Mouse (Mus musculus) naive thymus-derived CD4-positive, alpha-beta T cell, adult 2 months (primary cell): ENCODE results near the gene Rpap3.

Source experiments
- DNase-seq: peaks from one replicate; pipeline ENCODE4 v3.0.0-alpha.2; 2011; ENCODE audit warnings: low read depth

The Rpap3 gene

GRCm38 (mm10) chr15:97705211-97706050, at the start of gene Rpap3:
Gene Rpap3 (minus strand): TSS chr15:97705825.
- DNase-seq, result peak; percentile 84

DNA sequence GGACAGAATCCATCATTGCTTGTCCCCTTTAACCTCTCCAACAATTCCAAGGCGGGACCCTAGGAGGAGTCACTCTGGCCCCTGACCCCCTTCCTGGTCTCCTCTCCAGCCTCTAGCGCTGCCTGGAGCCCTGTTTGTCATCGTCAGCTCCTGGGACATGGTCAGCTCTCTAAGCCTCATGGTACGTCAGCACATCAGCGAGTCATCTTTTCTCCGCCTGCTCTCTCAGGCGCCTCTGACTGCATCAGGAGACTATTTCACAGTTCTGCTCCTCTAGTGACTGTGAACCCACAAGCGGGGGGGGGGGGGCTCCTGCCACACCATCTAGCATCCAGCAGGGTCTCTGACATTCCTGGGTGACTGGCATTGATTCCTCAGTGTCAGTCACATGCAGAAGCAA, 49.7 kb upstream of the Rpap3 start:
- no peak for DNase-seq

GRCm38 (mm10) chr15:97754476-97754875, 48.9 kb upstream of the Rpap3 start:
- no peak for DNase-seq

DNA sequence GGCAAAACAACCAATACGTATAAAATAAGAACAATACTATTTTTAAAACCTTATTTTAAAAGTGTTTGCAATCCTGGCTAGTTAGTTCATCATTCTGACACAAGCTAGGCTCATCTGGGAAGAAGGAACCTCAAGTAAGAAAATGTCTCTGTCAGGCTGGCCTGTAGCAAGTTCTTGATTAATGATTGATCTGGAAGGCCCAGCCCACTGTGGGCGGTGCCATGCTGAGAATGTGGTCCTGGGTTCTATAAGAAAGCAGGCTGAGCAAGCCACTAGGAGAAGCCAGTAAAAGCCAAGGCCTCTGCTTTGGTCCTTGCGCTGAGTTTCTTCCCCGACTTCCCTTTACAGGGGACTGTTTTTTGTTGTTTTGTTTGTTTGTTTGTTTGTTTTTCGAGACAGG, 46.9 kb upstream of the Rpap3 start:
- no peak for DNase-seq

- peak; percentile 73 for DNase-seq
Measured at GRCm38 (mm10) chr15:97751676-97752075, 46.1 kb upstream of the Rpap3 start.

- peak; percentile 46 for DNase-seq
Measured at GRCm38 (mm10) chr15:97750697-97751096, 45.1 kb upstream of the Rpap3 start.

GRCm38 (mm10) chr15:97749841-97750240, 44.2 kb upstream of the Rpap3 start:
- no peak for DNase-seq

DNA sequence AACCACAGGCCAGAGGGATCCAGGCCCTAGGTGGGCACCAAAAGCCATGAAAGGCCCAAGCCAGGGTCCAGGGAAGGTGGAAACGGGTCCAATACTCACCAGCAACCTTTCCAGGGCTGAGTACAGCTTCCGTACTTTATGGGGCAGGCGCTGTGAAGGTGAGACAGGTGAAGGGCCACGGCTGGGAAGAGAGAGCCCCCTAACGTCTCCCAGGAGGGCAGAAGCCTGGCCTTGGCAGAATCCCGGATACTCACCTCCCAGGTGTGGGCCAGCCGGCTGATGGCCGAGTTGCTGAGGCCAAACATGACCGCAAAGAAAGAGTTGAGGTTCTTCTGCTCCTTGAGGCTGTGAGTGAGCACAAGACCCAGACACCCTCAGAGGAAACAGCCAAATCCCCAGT, 43.8 kb upstream of the Rpap3 start:
- DNase-seq, result no peak

GRCm38 (mm10) chr15:97748964-97749363, 43.3 kb upstream of the Rpap3 start:
- DNase-seq, result no peak

DNA sequence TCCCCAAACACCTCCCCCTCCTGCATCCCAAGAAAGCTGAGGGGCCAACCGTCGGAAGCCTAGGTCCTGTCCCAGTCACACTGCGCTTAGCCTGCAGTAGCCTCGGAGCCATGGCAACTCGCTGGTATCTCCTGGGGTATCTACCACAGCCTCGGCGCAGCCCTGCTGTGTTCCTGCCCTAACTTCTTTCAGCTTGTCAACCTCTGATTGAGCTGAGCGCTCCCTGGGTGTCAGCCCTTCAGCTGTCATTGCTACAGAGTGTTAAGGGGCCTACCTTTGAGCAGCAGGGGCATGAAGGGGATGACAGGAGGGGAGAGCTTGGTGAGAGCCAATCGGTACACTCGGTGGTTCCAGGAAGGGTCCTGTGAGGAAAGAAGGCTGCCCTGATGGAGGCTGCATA, 42.7 kb upstream of the Rpap3 start:
- no peak for DNase-seq

GRCm38 (mm10) chr15:97747486-97747885, 41.9 kb upstream of the Rpap3 start:
- no peak for DNase-seq

DNA sequence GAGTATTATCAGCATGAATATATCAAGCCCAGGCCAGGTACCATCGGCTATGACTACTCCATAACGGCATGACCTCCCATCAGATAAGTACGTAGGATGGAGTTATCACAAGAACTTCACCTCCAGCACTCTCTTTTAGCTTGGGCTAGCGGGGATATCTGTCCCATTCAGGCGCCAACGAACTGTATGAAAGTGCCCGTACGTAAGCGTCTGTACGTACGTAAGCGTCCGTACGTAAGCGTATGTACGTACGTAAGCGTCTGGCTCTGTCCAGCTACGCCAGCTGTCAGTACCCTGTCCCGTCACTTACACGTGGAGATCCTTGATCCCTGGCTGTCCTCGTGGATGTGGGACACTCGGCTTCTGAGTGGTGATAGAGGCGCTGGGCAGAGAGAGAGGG, 41.1 kb upstream of the Rpap3 start:
- no peak for DNase-seq

DNA sequence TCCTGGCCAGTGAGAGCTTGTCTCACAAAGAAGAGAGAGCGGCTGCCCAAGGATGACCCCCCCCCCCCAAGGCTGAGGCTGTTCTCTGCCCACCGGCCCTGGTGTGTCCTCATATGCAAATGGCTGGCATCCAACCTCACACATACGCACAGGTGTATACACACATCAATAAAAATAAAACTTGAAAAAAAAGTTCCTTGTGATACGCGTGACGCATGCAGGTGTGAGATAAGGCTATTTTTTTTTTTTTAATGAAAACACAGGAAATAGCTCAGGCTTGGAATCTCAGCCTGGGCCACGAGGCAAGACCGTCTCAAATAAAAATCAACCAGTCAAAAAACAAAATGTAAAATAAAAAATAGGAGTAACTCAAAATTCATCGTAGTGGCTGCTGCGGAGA, 40.7 kb upstream of the Rpap3 start:
- DNase-seq, result no peak

- DNase-seq, result no peak
Measured at GRCm38 (mm10) chr15:97745331-97745730, 39.7 kb upstream of the Rpap3 start.

GRCm38 (mm10) chr15:97744930-97745329, 39.3 kb upstream of the Rpap3 start:
- DNase-seq, result no peak

- no peak for DNase-seq
Measured at GRCm38 (mm10) chr15:97743961-97744525, 38.4 kb upstream of the Rpap3 start.

DNA sequence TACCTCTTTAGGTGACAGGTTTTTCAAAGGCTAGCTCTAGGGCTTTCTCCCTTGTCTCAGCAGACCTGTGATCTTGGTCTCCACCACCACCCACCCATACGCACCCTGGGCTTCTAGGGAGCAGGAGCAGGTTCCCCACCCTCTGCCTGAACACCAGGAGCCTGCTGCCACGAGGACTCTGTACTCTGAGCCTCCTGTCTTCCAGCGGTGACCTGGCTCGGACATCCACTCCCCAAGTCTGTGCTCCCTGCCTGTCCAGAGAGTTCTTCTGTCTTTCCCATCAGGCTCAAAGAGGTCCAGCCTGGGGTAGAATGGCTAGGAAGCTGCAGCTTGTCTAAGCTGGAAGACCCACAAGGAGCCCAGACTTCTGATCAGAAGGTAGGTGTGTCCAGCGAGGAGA, 37.6 kb upstream of the Rpap3 start:
- DNase-seq, result no peak

- no peak for DNase-seq
Measured at GRCm38 (mm10) chr15:97742600-97742999, 37.0 kb upstream of the Rpap3 start.

GRCm38 (mm10) chr15:97742074-97742473, 36.4 kb upstream of the Rpap3 start:
- no peak for DNase-seq

DNA sequence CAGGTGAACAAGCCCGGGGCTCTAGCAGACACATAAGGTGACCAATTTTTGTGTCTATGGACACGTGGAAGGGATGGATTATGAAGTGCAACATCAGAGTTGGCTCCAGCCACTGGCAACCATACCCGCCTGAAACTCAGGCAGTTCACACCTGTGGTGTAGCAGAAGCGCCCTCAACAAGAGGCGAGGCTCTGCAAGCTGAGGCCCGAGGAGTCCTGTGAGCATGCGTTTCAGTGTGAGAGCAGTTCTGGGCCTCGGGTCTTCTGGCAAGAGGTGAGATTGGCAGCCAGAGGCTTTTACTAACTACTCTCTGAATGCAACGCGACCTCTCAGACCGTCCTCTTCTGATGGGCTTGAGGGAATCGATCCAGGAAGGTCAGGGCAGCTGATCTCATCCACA, 36.0 kb upstream of the Rpap3 start:
- DNase-seq, result no peak

DNA sequence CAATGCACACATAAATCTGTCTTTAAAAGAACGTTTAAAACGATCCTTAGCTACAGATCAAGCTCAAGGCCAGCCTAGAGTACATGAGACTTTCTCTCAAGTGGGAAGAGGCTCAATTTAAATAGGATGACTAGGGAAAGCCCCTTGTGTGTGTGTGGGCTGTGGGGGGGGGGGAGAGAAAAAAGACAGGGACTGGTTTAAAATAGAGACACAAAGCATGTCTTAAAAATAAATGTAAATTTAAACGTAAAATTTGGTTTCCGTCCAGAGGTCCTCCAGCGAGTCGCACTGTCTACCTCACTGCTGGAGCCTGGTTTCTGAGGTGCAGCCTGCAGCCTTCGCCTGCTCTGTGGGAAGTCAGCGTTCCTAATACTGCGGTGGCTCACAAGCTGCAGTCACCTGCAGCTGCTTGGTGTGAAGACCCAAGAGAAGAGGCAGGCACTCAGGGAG, 34.7 kb upstream of the Rpap3 start:
- DNase-seq, result no peak

- DNase-seq, result no peak
Measured at GRCm38 (mm10) chr15:97738923-97739322, 33.3 kb upstream of the Rpap3 start.

DNA sequence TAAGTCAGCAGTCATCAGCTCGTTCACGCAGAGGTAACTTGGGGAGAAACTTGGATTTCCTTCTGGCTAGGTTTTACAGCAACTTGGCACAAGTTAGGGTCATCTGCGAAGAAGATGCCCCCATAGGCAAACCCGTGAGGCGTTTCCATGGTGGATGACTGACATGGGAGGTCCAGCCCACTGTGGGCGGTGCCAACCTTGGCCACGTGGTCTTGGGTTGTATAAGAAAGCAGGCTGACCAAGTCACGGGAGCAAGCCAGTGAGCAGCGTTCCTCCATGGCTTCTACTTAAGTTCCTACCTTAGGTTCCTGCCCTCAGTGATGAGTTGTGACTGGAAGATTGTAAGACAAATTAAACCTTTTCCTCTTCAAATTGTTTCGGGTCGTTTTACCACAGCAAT, 26.4 kb upstream of the Rpap3 start:
- DNase-seq, result no peak

GRCm38 (mm10) chr15:97731111-97731510, 25.5 kb upstream of the Rpap3 start, which contains the start of gene Endou:
Gene Endou (minus strand): TSS chr15:97731339.
- no peak for DNase-seq
